Mouse (Mus musculus): ENCODE data around the gene Zcchc9. TPM values are rescaled to one million over a fixed set of nuclear protein-coding genes. Genes with fewer than 3 reads are reported as not detected.

Gene Zcchc9
- polyA plus RNA-seq, 1 experiment, result 36.8 TPM

DNA sequence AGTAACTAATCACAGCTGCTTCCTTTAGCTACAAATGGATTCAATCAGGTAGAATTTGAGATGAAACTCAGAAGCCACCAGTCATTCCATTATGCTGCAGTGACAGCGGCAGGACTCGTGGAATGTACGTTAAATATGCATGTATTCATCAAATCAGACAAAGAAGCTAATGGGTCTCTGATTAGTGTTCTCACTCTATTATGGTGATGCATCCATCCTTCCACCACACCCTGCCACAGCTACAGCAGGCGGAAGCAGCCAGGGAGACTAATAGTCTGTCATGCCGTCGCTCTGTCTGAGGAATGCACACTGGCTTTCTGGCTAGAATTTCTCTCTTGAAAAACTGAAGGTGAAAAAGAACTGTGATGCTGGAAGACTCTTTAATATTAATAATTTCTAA lies 11.5 kb downstream of the Zcchc9 start:
- Histone ChIP-seq H3K4me1 (ENCODE audit: control insufficient read depth, insufficient read depth, low read length) (no peaks in the 10 kb centered on the region), H3K27me3 (ENCODE audit: control insufficient read depth, insufficient read depth, low read length, poor library complexity, severe bottlenecking) (no peaks in the 10 kb centered on the region), H3K27ac (ENCODE audit: insufficient read depth, low read length) (no peak overlapping the region), H3K9me3 (replicated peaks; ENCODE audit: control insufficient read depth, insufficient read depth, low read length, poor library complexity, severe bottlenecking) (no peaks in the 10 kb centered on the region), H3K9ac (ENCODE audit: low read depth, poor library complexity, severe bottlenecking) (no peak overlapping the region), H3K4me3 (ENCODE audit: low read depth, low read length) (no peak overlapping the region), H3K36me3 (ENCODE audit: control insufficient read depth, insufficient read depth, low read length, poor library complexity, severe bottlenecking) (peaks cover 29% of the 10 kb centered on the region)
- no peak for TF ChIP-seq POLR2A (IDR thresholded peaks at IDR 0.05; ENCODE audit: insufficient read depth, low read length)
- TF ChIP-seq EP300 (IDR thresholded peaks at IDR 0.05; ENCODE audit: insufficient read depth, low read depth, low read length), result no peak
- TF ChIP-seq CTCF (IDR thresholded peaks at IDR 0.05; ENCODE audit: low read depth, low read length), result no peak

DNA sequence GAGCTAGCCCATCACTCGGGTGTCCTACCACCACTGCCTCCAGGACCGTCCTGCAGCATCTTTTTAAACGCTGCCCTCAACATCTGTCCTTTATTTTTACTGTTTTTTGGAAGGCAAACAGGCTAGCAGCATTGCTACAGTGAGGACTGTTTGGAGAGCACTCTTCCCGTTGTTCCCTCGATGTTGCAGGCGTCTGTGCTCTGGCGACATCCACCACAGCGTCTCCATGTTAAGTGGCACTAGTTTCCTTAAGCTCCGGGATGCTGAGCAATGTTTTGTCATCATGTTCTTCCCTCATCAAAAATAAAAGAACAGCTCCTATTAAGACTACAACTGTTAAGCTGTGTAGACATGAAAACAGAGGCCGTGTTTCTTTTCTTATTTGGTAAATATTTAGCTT lies 11.9 kb downstream of the Zcchc9 start:
- Histone ChIP-seq H3K9me3 (replicated peaks; ENCODE audit: control insufficient read depth, insufficient read depth, low read length, poor library complexity, severe bottlenecking) (no peaks in the 10 kb centered on the region), H3K27ac (ENCODE audit: insufficient read depth, low read length) (no peak overlapping the region), H3K4me1 (ENCODE audit: control insufficient read depth, insufficient read depth, low read length) (no peaks in the 10 kb centered on the region), H3K36me3 (ENCODE audit: control insufficient read depth, insufficient read depth, low read length, poor library complexity, severe bottlenecking) (peaks cover 27% of the 10 kb centered on the region), H3K27me3 (ENCODE audit: control insufficient read depth, insufficient read depth, low read length, poor library complexity, severe bottlenecking) (no peaks in the 10 kb centered on the region), H3K9ac (ENCODE audit: low read depth, poor library complexity, severe bottlenecking) (no peak overlapping the region), H3K4me3 (ENCODE audit: low read depth, low read length) (no peak overlapping the region)
- TF ChIP-seq EP300 (IDR thresholded peaks at IDR 0.05; ENCODE audit: insufficient read depth, low read depth, low read length) (no peak), POLR2A (IDR thresholded peaks at IDR 0.05; ENCODE audit: insufficient read depth, low read length) (no peak), CTCF (IDR thresholded peaks at IDR 0.05; ENCODE audit: low read depth, low read length) (no peak)

DNA sequence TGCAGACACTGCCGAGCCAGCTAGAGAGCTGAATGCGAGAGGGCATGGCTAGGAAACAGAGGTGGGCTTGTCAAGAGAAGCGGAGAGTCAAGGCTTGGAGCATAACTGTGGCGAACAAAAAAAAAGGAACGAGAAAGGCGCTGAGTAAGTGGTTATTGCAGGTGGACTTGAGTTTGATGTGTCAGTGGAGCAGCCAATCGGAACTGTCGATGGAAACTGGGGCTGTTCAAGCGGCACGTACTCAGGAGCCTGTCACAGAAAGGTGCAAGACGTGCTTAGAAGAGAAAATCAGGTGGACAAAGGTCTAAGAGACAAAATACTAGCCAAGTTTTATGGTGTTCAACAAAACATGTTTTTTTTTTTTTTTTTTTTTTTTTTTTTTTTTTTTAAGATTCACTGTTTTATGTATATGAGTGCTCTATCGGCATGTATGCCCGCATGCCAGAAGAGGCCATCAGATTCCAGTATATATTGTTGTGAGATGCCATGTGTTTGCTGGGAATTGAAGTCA lies 12.5 kb downstream of the Zcchc9 start:
- Histone ChIP-seq H3K4me3 (ENCODE audit: low read depth, low read length) (no peak overlapping the region), H3K27me3 (ENCODE audit: control insufficient read depth, insufficient read depth, low read length, poor library complexity, severe bottlenecking) (no peaks in the 10 kb centered on the region), H3K4me1 (ENCODE audit: control insufficient read depth, insufficient read depth, low read length) (no peaks in the 10 kb centered on the region), H3K9ac (ENCODE audit: low read depth, poor library complexity, severe bottlenecking) (no peak overlapping the region), H3K36me3 (ENCODE audit: control insufficient read depth, insufficient read depth, low read length, poor library complexity, severe bottlenecking) (peaks cover 23% of the 10 kb centered on the region), H3K27ac (ENCODE audit: insufficient read depth, low read length) (no peak overlapping the region), H3K9me3 (replicated peaks; ENCODE audit: control insufficient read depth, insufficient read depth, low read length, poor library complexity, severe bottlenecking) (no peaks in the 10 kb centered on the region)
- no peak for TF ChIP-seq CTCF (IDR thresholded peaks at IDR 0.05; ENCODE audit: low read depth, low read length)
- TF ChIP-seq EP300 (IDR thresholded peaks at IDR 0.05; ENCODE audit: insufficient read depth, low read depth, low read length), result no peak
- TF ChIP-seq POLR2A (IDR thresholded peaks at IDR 0.05; ENCODE audit: insufficient read depth, low read length), result no peak

DNA sequence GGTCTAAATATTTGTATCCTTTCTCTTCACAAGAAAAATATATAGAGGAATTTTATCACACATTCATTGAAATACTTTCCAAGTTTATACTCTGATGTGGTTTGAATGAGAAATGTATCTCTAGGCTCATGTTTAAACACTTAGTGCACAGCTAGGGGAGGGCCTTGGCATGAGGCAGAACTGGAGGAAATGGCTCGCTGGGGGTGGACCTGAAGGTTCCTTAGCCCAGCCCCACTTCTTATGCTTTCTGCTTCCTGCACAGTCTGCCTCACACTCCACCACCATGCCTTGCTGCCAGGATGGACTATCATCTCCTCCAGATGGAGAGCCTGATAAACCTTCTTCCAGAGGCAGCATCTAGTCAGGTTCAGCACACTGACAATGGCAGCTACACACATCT lies 15.5 kb downstream of the Zcchc9 start:
- Histone ChIP-seq H3K9me3 (replicated peaks; ENCODE audit: control insufficient read depth, insufficient read depth, low read length, poor library complexity, severe bottlenecking) (no peaks in the 10 kb centered on the region), H3K27ac (ENCODE audit: insufficient read depth, low read length) (no peak overlapping the region), H3K9ac (ENCODE audit: low read depth, poor library complexity, severe bottlenecking) (no peak overlapping the region), H3K4me1 (ENCODE audit: control insufficient read depth, insufficient read depth, low read length) (no peaks in the 10 kb centered on the region), H3K4me3 (ENCODE audit: low read depth, low read length) (no peak overlapping the region), H3K36me3 (ENCODE audit: control insufficient read depth, insufficient read depth, low read length, poor library complexity, severe bottlenecking) (no peaks in the 10 kb centered on the region; the same call in 1 of the 2 replicates), H3K27me3 (ENCODE audit: control insufficient read depth, insufficient read depth, low read length, poor library complexity, severe bottlenecking) (no peaks in the 10 kb centered on the region)
- TF ChIP-seq POLR2A (IDR thresholded peaks at IDR 0.05; ENCODE audit: insufficient read depth, low read length) (no peak), EP300 (IDR thresholded peaks at IDR 0.05; ENCODE audit: insufficient read depth, low read depth, low read length) (no peak), CTCF (IDR thresholded peaks at IDR 0.05; ENCODE audit: low read depth, low read length) (no peak)

DNA sequence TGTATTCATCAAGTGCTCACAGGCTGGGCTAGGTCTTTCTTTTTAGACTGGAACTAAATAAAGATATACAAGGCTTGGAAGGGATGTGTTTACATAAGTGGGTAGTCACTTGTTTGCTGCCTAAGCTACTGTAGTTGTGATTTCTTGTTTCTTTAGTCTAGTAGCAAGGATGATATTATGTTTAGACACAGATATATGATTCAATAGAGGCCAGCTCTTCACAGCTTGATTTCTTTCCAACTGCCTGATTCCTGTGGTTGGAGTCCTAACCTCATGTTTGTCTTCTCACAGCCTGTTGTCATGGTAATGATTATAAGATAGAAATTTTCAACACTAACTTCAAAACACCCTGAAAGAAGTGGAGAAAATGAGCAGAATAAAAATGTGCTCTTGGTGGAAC lies 27.6 kb downstream of the Zcchc9 start:
- no peaks in the 10 kb centered on the region for H3K27me3 ChIP-seq (ENCODE audit: control insufficient read depth, insufficient read depth, low read length, poor library complexity, severe bottlenecking)
- TF ChIP-seq EP300 (IDR thresholded peaks at IDR 0.05; ENCODE audit: insufficient read depth, low read depth, low read length) (no peak), CTCF (IDR thresholded peaks at IDR 0.05; ENCODE audit: low read depth, low read length) (no peak), POLR2A (IDR thresholded peaks at IDR 0.05; ENCODE audit: insufficient read depth, low read length) (no peak)
- no peak overlapping the region for H3K9ac ChIP-seq (ENCODE audit: low read depth, poor library complexity, severe bottlenecking)

DNA sequence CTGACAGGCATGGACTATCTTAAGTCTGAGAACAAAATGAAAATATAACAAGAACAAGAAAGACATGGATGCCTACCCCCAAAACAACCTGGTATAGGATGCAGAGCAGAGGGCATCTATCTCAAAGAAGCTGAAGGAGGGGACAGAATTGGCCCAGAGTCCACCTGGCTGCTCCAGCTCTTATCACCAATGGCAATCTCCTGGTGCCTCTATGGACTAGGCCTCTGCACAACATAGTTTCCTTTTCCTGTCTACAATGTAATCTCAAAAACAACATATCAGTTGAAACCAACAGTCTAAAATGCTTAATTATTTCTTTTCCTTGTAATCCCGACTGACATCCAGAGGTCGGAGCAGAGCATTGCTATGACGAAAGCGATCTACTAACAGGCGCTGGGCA lies 29.4 kb downstream of the Zcchc9 start:
- Histone ChIP-seq H3K9ac (ENCODE audit: low read depth, poor library complexity, severe bottlenecking) (no peak overlapping the region), H3K27ac (ENCODE audit: insufficient read depth, low read length) (no peak overlapping the region), H3K27me3 (ENCODE audit: control insufficient read depth, insufficient read depth, low read length, poor library complexity, severe bottlenecking) (no peaks in the 10 kb centered on the region), H3K36me3 (ENCODE audit: control insufficient read depth, insufficient read depth, low read length, poor library complexity, severe bottlenecking) (no peaks in the 10 kb centered on the region), H3K4me1 (ENCODE audit: control insufficient read depth, insufficient read depth, low read length) (no peaks in the 10 kb centered on the region), H3K4me3 (ENCODE audit: low read depth, low read length) (no peak overlapping the region), H3K9me3 (replicated peaks; ENCODE audit: control insufficient read depth, insufficient read depth, low read length, poor library complexity, severe bottlenecking) (no peaks in the 10 kb centered on the region)
- TF ChIP-seq EP300 (IDR thresholded peaks at IDR 0.05; ENCODE audit: insufficient read depth, low read depth, low read length) (no peak), POLR2A (IDR thresholded peaks at IDR 0.05; ENCODE audit: insufficient read depth, low read length) (no peak), CTCF (IDR thresholded peaks at IDR 0.05; ENCODE audit: low read depth, low read length) (no peak)

More for the DNA sequence above, 27.6 kb downstream of the Zcchc9 start:
- Histone ChIP-seq H3K4me3 (ENCODE audit: low read depth, low read length) (no peak overlapping the region), H3K4me1 (ENCODE audit: control insufficient read depth, insufficient read depth, low read length) (no peaks in the 10 kb centered on the region), H3K27ac (ENCODE audit: insufficient read depth, low read length) (no peak overlapping the region), H3K9me3 (replicated peaks; ENCODE audit: control insufficient read depth, insufficient read depth, low read length, poor library complexity, severe bottlenecking) (no peaks in the 10 kb centered on the region), H3K36me3 (ENCODE audit: control insufficient read depth, insufficient read depth, low read length, poor library complexity, severe bottlenecking) (no peaks in the 10 kb centered on the region)

Data from ES-Bruce4 (cell line).